Mouse (Mus musculus) thymus, adult 18-20 months (tissue): Measurements from ENCODE around the gene Mtmr10.

Experiments
- DNase-seq, 2 experiments: peaks; one replicate each; pipeline ENCODE4 v3.0.0; 2022; ENCODE audit warnings: mixed read lengths in 2 of 2

The Mtmr10 gene

DNA sequence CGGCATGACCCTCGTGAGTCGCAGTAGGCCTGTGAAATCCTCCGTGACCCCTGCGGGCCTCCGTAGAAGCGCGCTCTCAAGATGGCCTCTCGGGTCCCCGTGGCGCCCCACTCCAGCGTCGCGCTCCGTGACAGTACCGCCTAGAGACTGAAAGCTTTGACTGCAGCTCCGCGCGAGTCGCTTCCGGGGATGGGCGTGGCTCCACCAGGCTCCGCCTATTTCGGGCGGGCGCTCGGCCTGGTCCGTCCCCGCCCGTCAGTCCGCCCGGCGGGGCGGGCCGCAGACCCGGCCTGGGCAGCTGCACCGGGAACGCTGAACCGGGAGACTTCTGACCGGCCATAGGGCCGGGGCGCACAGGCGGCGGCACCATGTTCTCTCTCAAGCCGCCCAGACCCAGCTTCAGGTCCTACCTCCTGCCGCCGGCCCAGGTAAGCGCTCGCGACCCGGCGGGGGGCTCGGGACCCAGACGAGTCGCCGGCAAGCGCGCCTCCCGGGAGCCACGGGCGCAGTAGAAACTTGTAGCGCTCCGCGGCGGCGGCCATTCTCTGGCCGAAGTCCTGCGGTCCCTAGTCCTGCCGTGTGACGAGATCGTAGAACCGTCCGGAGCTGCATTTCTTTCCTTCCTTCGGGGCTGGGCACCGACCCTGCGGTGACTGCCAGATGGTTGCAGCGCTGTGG, at the start of gene Mtmr10:
Gene Mtmr10, plus strand, starts transcription at position 240 of the 678 bp plus-strand sequence.
- peak; percentile 91 to 92 for DNase-seq

GRCm38 (mm10) chr7:64237747-64238146, 49.7 kb upstream of the Mtmr10 start:
- no peak for DNase-seq

DNA sequence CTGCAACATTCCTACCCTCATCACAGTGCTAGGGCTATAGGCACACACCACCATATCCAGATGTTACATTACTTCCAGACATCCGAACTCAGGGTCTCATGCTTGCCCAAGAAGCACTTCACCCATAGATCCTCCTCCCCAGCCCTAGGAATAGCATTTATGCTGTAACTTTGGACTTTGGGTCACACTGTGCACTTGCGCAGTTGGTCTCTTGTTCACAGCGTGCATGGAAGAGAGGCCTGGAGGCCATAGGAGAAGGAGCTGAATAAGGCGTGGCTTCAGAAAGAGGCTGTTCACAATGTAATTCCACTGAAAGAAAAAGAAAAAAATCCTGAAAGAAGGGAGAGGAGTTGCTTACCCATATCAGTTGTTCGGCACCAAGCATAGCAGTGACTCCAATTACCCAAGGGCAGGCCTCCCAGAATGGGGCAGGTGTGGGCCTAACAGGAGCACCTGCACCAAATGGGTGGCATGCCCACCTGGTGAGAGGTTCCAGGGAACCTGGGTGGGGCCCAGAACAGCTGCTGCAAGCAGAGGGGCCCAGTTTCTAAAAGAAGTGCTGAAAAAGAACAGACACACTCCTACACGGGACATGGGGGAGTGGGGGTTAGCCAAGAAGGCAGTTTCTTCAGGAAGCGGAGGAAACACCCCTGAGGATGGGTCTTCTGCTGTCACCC, 48.9 kb upstream of the Mtmr10 start:
- no peak for DNase-seq

DNA sequence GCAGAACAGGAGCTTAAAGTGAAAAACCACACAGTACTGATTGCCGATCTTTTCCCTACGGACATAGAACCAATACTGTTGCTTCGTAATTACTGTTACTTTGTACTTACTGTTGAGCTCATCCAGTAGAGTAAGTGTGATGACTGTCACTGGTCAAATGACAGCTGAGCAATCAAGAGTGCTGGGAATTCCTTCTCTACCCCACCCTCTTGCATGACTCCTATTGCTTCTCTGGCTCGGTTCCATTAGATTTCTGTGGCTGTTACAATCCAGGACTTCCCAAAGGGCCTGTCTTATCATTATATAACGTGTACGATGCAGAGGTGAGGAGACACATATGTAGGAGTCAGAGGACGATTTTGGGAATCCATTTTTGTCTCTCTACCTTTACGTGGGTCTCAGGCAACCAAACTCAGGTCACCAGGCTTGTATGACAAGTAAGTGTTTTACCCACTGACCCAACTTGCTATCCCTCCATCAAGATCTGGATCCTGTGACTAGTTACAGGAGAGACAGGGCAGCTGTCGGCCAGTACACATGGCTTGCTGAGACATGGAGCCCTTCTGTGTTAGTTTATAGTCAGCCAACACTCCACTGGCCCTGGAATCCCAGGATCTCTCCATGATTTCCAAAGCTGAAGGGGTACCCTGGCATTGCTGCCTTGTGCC, 48.2 kb upstream of the Mtmr10 start:
- no peak for DNase-seq

DNA sequence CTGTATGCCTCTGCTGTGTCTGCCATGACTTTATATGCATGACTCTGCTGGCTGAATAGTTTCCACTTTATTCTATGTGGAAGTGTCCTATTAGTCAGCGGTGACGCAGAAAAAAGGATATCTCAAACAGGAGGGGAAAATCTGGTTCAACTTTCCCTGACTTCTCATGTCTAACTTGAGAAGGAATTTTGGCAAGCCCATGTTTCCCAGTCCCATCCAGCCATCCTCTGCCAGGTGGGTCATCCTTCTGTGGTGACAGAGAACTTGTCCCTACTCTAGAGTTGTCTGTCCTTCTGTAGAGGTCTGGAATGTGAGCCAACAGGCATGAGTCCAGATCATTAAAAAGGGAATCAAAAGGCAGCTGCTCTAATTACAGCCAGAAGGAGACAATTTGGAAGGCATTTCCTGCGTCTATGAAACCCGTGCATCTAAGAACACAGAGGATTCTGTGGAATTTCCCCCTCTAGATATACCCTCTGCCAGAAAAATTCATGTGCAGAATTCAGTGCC, 47.6 kb upstream of the Mtmr10 start:
- no peak for DNase-seq

DNA sequence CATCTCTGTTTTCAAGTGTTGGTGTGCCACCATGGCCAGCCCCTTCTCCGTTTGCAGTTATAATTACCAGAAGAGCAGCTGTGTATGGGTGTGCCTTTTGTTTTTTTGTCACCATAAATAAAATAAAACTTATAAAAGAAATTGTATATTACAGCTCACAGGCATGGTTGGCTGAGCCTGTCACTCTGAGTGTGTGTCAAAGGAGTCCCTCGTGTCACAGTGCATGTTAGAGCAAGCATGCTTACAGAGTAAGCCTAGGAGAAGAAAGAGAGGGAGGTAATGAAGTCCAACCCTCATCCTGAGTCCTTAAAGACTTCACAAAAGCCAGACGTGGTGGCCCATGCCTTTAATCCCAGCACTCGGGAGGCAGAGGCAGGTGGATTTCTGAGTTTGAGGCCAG, 45.0 kb upstream of the Mtmr10 start:
- DNase-seq = no peak

- DNase-seq = no peak
Observed at GRCm38 (mm10) chr7:64244371-64244770, 43.1 kb upstream of the Mtmr10 start.

DNA sequence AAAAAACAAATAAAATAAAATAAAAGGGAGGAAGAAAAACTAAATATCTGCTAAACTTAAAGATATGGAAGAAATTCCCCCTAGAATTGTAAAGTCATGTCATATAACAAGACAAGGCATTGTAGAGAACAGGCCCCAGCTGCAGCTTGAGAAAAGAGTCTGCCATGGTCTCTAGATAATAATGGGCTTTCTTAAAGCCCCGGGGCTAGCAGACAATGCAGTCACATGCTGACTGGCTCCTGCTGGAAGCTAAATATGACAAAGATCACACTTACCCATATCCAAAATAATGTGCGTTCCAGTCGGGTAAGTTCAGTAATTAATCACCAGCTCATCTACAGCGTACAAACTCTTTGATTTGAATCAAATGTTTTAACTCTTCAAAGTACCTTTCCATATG, 40.7 kb upstream of the Mtmr10 start:
- DNase-seq = no peak

DNA sequence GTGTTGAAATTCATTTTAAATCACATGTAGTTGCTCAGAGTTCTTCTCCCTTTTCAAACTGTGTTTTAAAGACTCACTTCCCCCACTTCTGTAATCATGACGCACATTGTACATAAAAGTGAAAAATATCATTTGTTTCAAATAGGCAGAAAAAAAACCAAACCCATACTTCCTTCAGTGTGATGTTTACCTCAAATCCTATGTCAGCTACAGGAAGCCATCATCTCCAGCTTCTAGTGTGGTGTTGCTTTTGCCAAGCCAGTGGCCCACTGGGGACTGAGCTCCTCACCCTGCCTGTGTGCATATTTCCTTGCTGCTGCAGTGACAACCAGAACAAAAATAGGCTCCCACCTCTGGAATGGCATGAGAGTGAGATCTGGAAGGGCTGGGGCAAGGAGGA, 39.1 kb upstream of the Mtmr10 start:
- no peak for DNase-seq

DNA sequence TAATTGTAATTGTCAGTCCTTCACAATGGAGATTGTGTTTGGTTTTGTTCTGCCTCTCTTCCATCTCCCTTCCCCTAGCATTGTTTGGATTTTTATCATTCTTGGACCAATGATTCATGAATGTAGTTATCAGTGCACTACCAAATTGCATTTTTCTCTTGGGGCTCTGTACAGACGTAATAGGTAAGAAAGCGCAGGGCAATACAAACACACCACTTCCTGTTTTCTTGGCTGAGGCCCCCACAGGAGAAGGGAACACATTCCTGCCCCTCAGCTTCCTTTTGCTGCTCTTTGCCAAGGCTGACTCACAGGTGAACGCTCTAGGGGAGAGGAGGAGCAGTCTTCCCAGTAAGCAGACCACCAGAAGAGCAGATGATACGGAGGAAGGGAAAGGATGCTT, 37.7 kb upstream of the Mtmr10 start:
- DNase-seq = no peak

DNA sequence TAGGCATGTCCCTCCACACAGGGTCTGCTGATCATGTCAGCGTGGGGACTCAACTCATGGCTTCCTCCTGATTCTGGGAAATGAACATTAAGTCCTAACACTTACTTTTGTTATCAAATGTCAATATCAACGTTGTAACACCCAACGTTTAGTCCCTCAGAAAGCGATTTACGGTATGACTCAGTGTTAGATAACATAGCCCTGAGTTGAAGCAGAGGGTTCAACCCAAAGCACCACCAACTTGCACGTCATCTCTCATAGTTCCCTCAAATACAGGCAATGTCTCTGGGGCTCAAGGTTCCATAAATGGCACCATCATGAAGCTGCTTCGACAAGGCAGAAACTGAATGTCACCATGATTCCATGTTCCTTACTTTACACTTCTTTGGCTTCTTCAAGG, 37.0 kb upstream of the Mtmr10 start:
- DNase-seq = no peak

DNA sequence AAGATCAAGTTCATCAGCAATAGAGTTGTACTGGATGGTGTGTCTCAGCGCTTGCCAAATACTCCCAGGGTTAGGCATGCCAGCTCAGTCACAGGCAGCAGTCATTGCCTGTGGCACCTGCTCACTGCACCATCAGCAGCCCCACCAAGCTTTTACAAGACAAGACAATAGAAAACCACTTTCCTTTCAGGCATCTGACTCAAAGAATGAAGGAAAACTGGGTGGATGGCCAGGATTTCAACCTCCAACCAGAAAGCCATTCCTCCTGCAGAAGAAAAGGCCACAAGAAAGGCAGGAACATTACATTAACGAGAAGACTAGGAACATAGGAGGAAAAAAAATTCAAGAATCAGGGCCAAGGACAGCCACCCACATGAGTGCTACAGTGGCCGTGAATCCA, 33.7 kb upstream of the Mtmr10 start:
- DNase-seq = no peak

DNA sequence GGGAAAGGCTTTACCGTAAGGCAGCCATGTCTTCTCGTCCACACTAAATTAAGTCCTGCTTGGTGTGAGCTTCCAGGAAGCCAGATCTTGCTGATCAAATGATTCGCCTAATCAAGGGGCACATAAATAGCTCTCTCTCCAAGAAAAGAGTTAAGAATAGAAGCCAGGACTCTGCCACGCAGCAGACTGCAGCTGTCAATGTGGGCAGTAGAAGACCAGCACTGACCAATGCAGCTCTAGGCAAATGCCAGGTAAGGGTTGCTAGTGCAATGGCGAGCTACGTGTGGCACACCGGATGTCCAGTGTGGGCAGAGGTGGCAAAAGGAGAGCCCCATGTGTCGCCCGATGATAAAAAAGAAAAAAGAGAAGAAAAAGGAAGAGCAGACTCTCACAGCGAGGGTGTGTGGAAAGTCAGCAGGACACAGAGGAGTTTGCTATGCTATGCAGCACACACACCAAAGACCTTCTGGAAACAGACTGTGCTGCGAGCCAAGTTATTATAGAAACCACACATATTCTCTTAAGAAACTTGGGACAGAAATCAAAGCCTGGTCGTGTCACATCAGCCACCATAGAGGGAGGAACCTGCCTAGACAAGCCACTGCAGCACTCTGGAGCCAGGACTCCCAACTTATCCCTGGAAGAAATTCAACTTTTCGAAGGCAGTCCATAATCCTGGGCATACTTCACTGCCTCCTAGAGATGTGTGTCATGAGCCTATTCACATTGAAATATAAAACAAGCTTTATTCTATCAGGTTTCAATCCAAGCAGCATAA, 21.8 kb upstream of the Mtmr10 start:
- DNase-seq = no peak

GRCm38 (mm10) chr7:64266587-64266986, 20.9 kb upstream of the Mtmr10 start:
- DNase-seq = no peak

DNA sequence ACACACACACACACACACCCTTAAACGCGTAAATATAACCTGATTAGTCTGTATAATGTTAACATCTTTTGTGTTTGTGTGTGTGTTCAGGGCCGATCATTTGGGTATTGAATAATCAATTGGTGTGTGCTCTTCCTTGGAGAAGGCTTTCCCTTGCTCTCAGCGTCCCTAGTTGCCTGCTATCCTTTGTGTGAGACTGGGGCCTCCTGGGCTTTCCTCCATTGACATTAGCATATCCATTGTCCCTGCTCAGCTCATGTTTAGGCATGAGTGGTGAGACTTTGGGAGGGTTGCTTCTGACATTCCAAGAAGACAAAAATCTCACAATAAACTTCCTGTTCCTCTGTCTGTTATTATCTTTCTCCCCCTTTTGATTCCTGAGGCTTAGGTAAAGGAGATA, 15.5 kb upstream of the Mtmr10 start:
- no peak for DNase-seq

GRCm38 (mm10) chr7:64275518-64275917, 11.9 kb upstream of the Mtmr10 start:
- no peak for DNase-seq

DNA sequence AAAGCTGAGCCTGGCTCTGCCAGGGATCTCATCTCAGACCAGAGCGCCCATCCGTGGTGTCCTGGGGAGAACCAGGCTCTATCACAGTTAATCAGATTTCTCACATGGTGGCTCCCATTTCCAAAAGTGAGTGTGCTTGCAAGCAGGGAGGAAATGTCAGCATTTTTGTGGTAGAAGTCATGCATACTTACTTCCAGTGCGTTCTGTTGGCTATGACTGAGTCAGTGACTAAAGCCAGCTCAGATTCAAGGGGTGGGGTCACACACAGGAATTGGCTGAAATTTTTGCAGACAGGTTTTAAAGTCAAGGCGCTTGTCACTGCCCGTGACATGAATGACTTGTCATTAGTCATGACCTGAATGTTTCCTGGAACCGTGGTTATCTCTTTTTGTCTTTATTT, 10.5 kb upstream of the Mtmr10 start:
- DNase-seq = no peak

DNA sequence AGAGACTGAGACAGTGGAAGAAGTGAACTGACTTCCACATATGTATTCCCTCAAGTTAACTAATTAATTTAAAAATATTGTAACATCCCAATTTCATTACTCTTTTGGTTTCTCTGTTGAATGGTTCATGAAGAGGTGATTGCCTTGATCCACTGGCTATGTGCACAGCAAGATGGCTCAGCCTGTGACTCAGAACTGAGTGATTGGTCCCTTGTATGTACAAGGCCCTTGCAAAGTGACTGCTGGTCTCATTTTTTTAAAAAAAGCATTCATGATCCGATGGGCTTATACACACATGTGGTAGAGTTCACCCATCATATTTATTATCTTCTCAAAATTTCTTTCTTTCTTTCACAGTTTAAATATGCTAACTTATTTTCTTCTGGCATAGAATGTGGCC, 8.9 kb upstream of the Mtmr10 start:
- DNase-seq = no peak

DNA sequence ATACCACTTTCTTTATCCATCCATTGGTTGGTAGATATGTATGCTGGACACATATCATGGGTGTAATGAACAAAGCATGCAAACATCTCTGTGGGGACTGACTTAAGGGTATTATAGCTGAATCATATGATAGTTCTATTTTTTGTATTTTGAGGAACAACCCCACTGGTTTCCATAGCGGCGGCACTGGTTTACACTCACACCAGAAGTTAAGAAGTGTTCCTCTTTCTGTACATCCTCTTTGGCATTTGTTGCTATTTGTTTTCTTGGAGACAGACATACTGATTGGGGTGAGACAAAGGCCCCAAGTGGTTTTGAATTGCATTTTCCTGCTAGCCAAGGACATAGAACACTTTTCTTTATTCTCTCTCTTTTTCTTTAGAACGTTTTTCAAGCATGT, 7.9 kb upstream of the Mtmr10 start:
- no peak for DNase-seq

DNA sequence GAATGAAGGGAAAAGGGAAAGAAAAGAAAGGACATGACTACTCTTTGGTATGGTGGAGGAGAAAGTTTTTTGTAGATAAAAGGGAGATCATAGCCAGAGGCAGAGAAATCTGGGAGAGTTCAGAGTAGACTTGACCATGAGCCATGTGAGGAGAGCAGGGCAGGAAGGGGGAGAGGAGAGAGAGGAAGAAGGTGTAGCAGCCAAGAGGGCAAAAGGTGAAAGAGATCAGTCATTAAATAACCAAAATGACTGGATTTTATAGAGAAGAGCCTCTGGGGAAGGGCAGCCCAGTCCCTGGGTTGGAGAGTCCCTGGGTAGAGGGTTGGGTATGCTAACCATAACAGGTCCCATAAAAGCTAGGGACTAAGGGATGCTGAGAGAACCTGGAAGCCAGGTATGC, 887 bp upstream of the Mtmr10 start:
- no peak for DNase-seq

- no peak for DNase-seq
Observed at GRCm38 (mm10) chr7:64289416-64289815, 2.0 kb downstream of the Mtmr10 start.

GRCm38 (mm10) chr7:64290431-64290830, 3.0 kb downstream of the Mtmr10 start:
- DNase-seq = no peak

DNA sequence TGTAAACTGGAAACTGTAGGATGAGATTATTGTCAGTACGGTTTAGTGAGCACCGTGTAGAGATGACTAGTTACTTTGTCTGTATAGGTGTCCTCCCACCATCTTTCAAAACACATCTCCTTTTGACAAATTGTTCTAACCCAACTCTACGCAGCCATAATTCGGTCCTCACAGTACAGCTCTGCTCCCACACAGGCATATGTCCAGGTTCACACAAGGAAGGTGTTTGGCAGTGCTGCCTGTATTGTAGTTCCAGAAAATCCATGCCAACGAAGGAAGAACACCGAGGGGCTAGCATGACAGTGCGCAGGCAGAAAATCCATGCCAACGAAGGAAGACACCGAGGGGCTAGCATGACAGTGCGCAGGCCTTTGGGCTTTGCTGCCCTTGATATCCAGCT, 4.3 kb downstream of the Mtmr10 start:
- DNase-seq = no peak
